Mouse (Mus musculus) hindbrain, embryonic 14.5 days (tissue): ENCODE results near the gene Ptpn9. TPM values are rescaled to one million over a fixed set of nuclear protein-coding genes. Genes with fewer than 3 reads are reported as not detected.

Experiments
- ATAC-seq: fragments of 200-750 bp; cut with Nextera tagmentation; 2 replicates; pipeline ENCODE4 v1.8.0; 2017; ENCODE audit warnings: moderate number of reproducible peaks, mild to moderate bottlenecking, moderate TSS enrichment, moderate library complexity; ENCODE audit not compliant: low FRiP score
- DNase-seq: peaks from one replicate; pipeline ENCODE4 v3.0.0-alpha.2; 2015; ENCODE audit warnings: low spot score
- H3K27ac ChIP-seq: fragments of 300-500 bp; sonication (generic); 2 replicates; pipeline ENCODE4 v1.5.1; 2014; ENCODE audit warnings: mild to moderate bottlenecking, moderate library complexity
- H3K27me3 ChIP-seq: fragments of 300-500 bp; sonication (generic); 2 replicates; pipeline ENCODE4 v1.6.1; 2014; ENCODE audit warnings: mild to moderate bottlenecking, low read length, mixed read lengths; ENCODE audit not compliant: control insufficient read depth, insufficient read depth
- H3K36me3 ChIP-seq: fragments of 300-500 bp; sonication (generic); replicated peaks from 2 replicates; pipeline ENCODE4 v1.6.1; 2014; ENCODE audit not compliant: control insufficient read depth, insufficient read depth
- H3K4me1 ChIP-seq: fragments of 300-500 bp; sonication (generic); replicated peaks from 2 replicates; pipeline ENCODE4 v1.6.1; 2014; ENCODE audit warnings: antibody characterized with exemption, low read length, mixed read lengths; ENCODE audit not compliant: control insufficient read depth, insufficient read depth
- H3K4me2 ChIP-seq: fragments of 300-500 bp; sonication (generic); replicated peaks from 2 replicates; pipeline ENCODE4 v1.6.1; 2014; ENCODE audit warnings: mild to moderate bottlenecking, moderate library complexity
- H3K4me3 ChIP-seq: fragments of 300-500 bp; sonication (generic); replicated peaks from 2 replicates; pipeline ENCODE4 v1.5.1; 2014; ENCODE audit warnings: mild to moderate bottlenecking, low read length
- H3K9ac ChIP-seq: fragments of 300-500 bp; sonication (generic); 2 replicates; pipeline ENCODE4 v1.6.1; 2014
- H3K9me3 ChIP-seq: fragments of 300-500 bp; sonication (generic); 2 replicates; pipeline ENCODE4 v1.6.1; 2016; ENCODE audit warnings: low read length; ENCODE audit not compliant: control insufficient read depth
- WGBS: fragments of 180-500 bp; shearing (Covaris S2); extraction: QIAGEN DNeasy Blood & Tissue Kit; methylation state at CpG from one replicate; pipeline ENCODE4 v1.1.7; 2014; 5-methylcytosine and 5-hydroxymethylcytosine counted together
- polyA plus RNA-seq: library from polyadenylated mRNA; unstranded; fragments of >200 nt; fragmentation: Nextera tagmentation; extraction: Ambion mirVana; gene quantifications from 2 replicates; pipeline ENCODE4 v1.2.1, GENCODE M21; 2014

The Ptpn9 gene
- polyA plus RNA-seq, 1 experiment from 2014 or later, result 35.0 TPM

DNA sequence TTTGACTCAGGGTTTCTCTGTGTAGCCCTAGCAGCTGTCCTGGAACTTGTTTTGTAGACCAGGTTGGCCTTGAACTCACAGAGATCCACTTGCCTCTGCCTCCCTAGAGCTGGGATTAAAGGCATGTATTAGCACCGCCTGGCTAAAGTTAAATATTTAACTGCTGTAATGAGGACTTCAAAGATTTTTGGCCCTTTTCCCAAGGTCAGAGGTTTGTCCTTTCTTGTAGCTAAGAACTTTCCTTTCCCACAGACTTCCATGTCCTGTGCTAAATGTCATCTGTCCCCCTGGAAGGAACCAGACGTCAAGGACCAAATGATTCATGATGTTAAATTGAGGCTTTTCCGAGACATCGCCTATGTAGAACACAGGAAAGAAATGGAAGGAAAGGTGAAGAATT is 8.3 kb downstream of the Ptpn9 start:
- no peaks in the 10 kb centered on the region for H3K27me3 ChIP-seq
- peaks cover 9% of the 10 kb centered on the region; the same call in 1 of the 2 replicates for H3K4me1 ChIP-seq
- H3K27ac ChIP-seq, result no peak overlapping the region
- no peaks in the 10 kb centered on the region for H3K9me3 ChIP-seq
- no peak overlapping the region for H3K9ac ChIP-seq
- no peaks in the 10 kb centered on the region for H3K36me3 ChIP-seq
- no peak overlapping the region for H3K4me2 ChIP-seq
- no peak for ATAC-seq
- WGBS, result 72% methylated on average over 4 of the region's 4 CpGs
- no peak overlapping the region for H3K4me3 ChIP-seq
- DNase-seq, result no peak

DNA sequence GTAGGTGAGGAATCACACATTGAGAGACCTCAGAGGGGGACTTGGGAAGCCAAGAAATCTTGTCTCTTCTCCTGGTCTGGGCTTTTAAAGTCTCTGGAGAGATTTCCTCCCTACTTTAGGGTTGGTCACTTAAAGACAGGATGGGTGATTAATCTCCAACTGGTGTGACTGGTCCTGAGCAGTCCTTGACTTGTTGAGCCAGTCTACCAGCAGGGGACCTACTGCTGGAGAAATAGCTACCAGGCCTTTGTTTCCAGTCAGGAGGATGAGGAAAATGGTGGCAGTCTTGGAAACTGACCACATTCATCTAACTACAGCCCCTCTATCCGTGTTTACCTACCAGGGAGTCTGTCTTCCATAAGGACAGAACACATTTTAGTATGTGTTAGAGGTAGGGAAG is 17.7 kb downstream of the Ptpn9 start:
- DNase-seq (no peak), ATAC-seq (no peak)
- H3K27me3 ChIP-seq, result no peaks in the 10 kb centered on the region
- no peak overlapping the region for H3K27ac ChIP-seq
- H3K36me3 ChIP-seq, result 0 out of 2 replicates have a peak, but pooled peaks cover 17% of the 10 kb centered on the region
- no peak overlapping the region for H3K4me2 ChIP-seq
- H3K9me3 ChIP-seq, result 0 out of 2 replicates have a peak, but pooled peaks cover 6% of the 10 kb centered on the region
- no peak overlapping the region for H3K9ac ChIP-seq
- WGBS, result 92% methylated on average over 1 of the region's 1 CpGs
- no peaks in the 10 kb centered on the region for H3K4me1 ChIP-seq
- no peak overlapping the region for H3K4me3 ChIP-seq

DNA sequence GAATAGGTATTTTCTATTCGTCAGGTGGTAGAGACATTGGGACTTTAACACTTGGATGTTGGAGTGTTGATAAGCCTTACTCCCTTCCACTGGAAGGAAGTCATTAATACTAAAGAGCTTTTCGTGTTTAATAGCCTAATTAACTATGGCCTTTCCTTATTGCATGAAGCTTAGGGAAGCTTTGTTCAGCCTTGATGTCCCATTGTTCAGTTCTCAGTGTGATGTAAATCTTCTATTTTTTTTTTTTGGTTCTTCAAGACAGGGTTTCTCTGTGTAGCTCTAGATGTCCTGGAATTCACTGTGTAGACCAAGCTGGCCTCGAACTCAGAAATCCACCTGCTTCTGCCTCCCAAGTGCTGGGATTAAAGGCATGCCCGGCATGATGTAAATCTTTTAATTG is 18.2 kb downstream of the Ptpn9 start:
- Histone ChIP-seq H3K4me2 (no peak overlapping the region), H3K36me3 (0 out of 2 replicates have a peak, but pooled peaks cover 17% of the 10 kb centered on the region), H3K9ac (no peak overlapping the region), H3K4me3 (no peak overlapping the region), H3K9me3 (0 out of 2 replicates have a peak, but pooled peaks cover 6% of the 10 kb centered on the region), H3K4me1 (no peaks in the 10 kb centered on the region), H3K27ac (no peak overlapping the region), H3K27me3 (no peaks in the 10 kb centered on the region)
- DNase-seq (no peak), ATAC-seq (no peak)
- 87% methylated on average over 4 of the region's 4 CpGs for WGBS

DNA sequence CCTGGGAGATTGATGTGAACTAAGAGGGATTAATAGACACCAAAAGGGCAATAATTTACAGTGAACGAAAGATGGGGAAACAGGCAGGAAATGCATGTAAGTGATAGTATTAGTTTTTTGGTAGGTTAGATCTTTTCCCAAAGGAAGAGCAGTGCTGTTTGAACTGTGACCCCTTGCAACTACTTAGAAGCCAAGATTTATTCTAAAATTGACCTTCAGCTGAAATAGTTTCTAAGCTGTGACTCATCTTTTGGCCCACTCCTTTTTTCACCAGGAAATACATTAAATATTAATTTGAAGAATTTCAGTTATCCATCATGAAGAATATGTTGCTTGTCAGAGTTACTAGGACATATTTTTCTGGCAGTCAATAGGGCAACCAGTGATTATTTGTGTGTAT is 19.0 kb downstream of the Ptpn9 start:
- no peak for ATAC-seq
- H3K36me3 ChIP-seq, result 0 out of 2 replicates have a peak, but pooled peaks cover 17% of the 10 kb centered on the region
- no peak overlapping the region for H3K4me3 ChIP-seq
- H3K4me1 ChIP-seq, result no peaks in the 10 kb centered on the region
- WGBS, result 96% methylated on average over 1 of the region's 1 CpGs
- H3K9ac ChIP-seq, result no peak overlapping the region
- no peak overlapping the region for H3K27ac ChIP-seq
- no peak for DNase-seq
- no peak overlapping the region for H3K4me2 ChIP-seq
- 0 out of 2 replicates have a peak, but pooled peaks cover 6% of the 10 kb centered on the region for H3K9me3 ChIP-seq
- H3K27me3 ChIP-seq, result no peaks in the 10 kb centered on the region

DNA sequence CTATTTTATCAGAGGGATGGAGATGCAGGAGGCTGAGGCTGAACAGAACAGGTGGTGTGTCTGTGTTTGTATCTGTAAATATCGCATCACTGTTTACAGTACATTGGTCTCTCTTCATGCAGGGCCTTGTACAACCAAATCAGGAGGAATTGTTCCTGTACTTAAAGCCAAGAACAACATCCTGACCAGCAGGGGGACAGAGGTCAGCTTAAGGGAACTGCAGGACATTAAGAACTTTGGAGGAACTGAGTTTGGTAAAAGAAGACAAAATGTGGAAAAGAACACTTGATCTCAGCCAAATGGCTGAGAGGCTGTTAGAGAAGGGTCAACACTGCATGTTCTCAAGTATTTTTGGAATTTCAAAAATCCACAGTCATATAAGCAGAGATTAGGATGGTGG is 20.0 kb downstream of the Ptpn9 start:
- no peak for DNase-seq
- 0 out of 2 replicates have a peak, but pooled peaks cover 6% of the 10 kb centered on the region for H3K9me3 ChIP-seq
- ATAC-seq, result no peak
- WGBS, result 94% methylated on average over 1 of the region's 1 CpGs
- no peaks in the 10 kb centered on the region for H3K27me3 ChIP-seq
- no peak overlapping the region for H3K9ac ChIP-seq
- no peak overlapping the region for H3K27ac ChIP-seq
- H3K4me2 ChIP-seq, result no peak overlapping the region
- H3K4me3 ChIP-seq, result no peak overlapping the region
- H3K36me3 ChIP-seq, result 0 out of 2 replicates have a peak, but pooled peaks cover 17% of the 10 kb centered on the region
- no peaks in the 10 kb centered on the region for H3K4me1 ChIP-seq

DNA sequence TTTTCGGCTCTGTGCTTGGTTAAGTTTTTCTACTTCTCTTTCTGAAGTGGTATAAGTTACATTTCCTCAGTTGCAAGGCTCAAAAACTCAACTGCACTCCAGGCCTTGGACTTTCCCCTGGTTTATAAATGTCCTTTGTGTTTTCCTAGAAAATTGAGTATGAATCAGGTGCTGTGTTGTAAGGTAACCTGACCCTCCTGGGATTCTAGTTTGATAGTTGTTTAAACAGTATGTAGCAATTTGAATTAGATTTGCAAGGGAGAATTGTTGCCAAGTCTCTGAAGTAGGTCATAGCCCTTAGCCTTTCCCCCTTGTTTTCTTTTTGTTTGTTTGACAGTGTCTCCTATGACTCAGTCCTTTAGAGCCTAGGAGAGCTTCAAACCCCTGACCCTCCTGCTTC is 22.9 kb downstream of the Ptpn9 start:
- Histone ChIP-seq H3K4me2 (no peak overlapping the region), H3K27me3 (no peaks in the 10 kb centered on the region), H3K27ac (no peak overlapping the region), H3K4me3 (no peak overlapping the region), H3K9ac (no peak overlapping the region), H3K9me3 (0 out of 2 replicates have a peak, but pooled peaks cover 6% of the 10 kb centered on the region), H3K36me3 (peaks cover 46% of the 10 kb centered on the region), H3K4me1 (no peaks in the 10 kb centered on the region)
- WGBS, result 91% methylated on average over 1 of the region's 1 CpGs
- DNase-seq, result no peak
- ATAC-seq, result no peak

DNA sequence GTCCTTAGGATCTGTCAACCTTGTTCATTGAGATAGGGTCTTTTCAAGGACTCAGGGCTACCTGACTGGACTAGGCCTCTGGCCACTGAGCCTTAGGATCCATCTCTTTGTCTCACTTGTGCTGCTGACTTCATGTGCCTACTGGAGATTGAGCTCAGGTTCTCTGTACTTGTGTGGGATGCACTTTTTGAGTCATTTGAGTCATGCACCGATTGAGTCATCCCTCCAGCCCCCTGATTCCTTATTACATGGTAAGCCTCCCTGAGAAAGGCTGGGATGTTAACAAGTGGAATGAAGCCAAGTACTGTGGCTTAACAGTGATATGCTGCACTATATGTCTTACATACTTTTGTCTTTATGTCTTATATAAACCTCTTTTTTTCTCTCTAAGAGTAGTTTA is 37.0 kb downstream of the Ptpn9 start:
- Histone ChIP-seq H3K4me2 (no peak overlapping the region), H3K9ac (no peak overlapping the region), H3K27me3 (no peaks in the 10 kb centered on the region), H3K27ac (no peak overlapping the region), H3K9me3 (no peaks in the 10 kb centered on the region), H3K4me3 (no peak overlapping the region), H3K36me3 (peaks cover 74% of the 10 kb centered on the region), H3K4me1 (no peaks in the 10 kb centered on the region)
- DNase-seq (no peak), ATAC-seq (no peak)
- 91% methylated on average over 1 of the region's 1 CpGs for WGBS

DNA sequence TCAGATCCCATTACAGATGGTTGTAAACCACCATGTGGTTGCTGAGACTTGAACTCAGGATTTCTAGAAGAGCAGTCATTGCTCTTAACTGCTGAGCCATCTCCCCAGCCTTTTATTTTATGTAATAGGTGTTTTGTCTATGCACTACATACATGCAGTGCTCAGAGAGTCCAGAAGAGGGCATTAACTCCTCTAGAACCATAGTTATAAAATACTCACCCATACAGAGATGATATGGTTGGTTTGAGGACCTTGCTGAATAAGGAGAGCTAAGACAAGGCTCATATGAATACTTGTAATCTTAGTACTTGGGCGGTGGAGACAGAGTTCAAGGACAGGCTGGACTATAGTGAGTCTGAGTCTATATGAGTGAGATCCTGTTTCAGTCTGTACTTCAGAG is 61.5 kb downstream of the Ptpn9 start:
- 100% methylated on average over 1 of the region's 1 CpGs for WGBS
- peak; percentile 53 for DNase-seq
- H3K9me3 ChIP-seq, result no peaks in the 10 kb centered on the region
- H3K4me2 ChIP-seq, result no peak overlapping the region
- H3K4me1 ChIP-seq, result no peaks in the 10 kb centered on the region
- no peak overlapping the region for H3K4me3 ChIP-seq
- H3K9ac ChIP-seq, result no peak overlapping the region
- H3K36me3 ChIP-seq, result peaks cover 64% of the 10 kb centered on the region
- H3K27ac ChIP-seq, result no peak overlapping the region
- H3K27me3 ChIP-seq, result no peaks in the 10 kb centered on the region
- ATAC-seq, result no peak

DNA sequence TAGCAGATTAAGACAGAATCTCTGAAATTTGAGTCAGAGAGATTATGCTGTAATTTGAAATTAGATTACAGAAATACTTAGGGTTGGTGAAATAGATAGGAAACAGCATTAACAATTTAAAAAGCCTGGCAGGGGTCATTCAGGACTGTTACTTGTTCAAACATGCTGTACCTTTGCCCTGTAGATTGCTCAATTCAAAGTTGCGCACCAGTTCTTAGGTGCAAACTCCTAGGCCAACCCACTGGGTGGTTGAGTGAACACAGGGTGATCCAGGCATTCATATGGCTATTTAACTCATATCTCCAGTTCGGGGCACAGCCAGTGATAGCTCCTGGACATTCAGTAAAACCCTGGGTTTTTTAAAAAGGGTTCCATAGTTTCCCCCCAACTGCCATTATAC is 69.4 kb downstream of the Ptpn9 start:
- H3K4me2 ChIP-seq, result no peak overlapping the region
- no peaks in the 10 kb centered on the region for H3K27me3 ChIP-seq
- WGBS, result 94% methylated on average over 2 of the region's 2 CpGs
- no peak for ATAC-seq
- H3K4me1 ChIP-seq, result no peaks in the 10 kb centered on the region
- DNase-seq, result no peak
- no peak overlapping the region for H3K27ac ChIP-seq
- H3K4me3 ChIP-seq, result no peak overlapping the region
- H3K9ac ChIP-seq, result no peak overlapping the region
- no peaks in the 10 kb centered on the region for H3K9me3 ChIP-seq
- peaks cover 32% of the 10 kb centered on the region for H3K36me3 ChIP-seq

DNA sequence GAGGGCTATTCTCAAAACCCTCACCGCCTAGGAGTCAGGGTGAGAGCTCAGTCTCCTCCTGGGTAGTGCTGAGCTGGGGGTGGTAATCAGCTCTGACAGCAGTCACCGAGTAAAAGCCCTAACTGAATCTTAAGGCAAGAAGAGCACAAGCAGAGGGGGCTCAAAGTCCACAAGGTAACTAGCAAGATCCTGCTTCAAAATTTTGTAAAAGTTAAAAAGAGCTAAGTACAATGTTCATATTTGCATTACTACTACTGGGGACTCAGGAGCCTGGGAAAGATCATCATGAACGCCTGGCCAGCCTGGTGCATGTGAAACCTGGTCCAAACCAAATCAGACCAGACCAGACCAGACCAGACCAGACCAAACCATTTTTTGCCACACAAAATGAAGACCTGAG is 73.5 kb downstream of the Ptpn9 start:
- no peak overlapping the region for H3K27ac ChIP-seq
- H3K4me3 ChIP-seq, result no peak overlapping the region
- DNase-seq (no peak), ATAC-seq (no peak)
- H3K9me3 ChIP-seq, result no peaks in the 10 kb centered on the region
- no peaks in the 10 kb centered on the region for H3K27me3 ChIP-seq
- no peak overlapping the region for H3K9ac ChIP-seq
- no peak overlapping the region for H3K4me2 ChIP-seq
- peaks cover 8% of the 10 kb centered on the region; the same call in 1 of the 2 replicates for H3K4me1 ChIP-seq
- peaks cover 3% of the 10 kb centered on the region; the same call in 1 of the 2 replicates for H3K36me3 ChIP-seq
- WGBS, result 70% methylated on average over 3 of the region's 3 CpGs
